Mouse (Mus musculus) kidney, postnatal 0 days (tissue): Measurements from ENCODE around the gene Gm20431. TPM values are rescaled to one million over a fixed set of nuclear protein-coding genes. Genes with fewer than 3 reads are reported as not detected.

Experiments
- ATAC-seq: fragments of 200-750 bp; cut with Nextera tagmentation; replicated peaks from 2 replicates; pipeline ENCODE4 v1.8.0; 2017; ENCODE audit warnings: low read depth, moderate number of reproducible peaks, moderate TSS enrichment, moderate library complexity; ENCODE audit not compliant: low FRiP score
- DNase-seq: peaks from one replicate; pipeline ENCODE4 v3.0.0-alpha.2; 2016; ENCODE audit warnings: low spot score
- H3K27ac ChIP-seq: fragments of 300-500 bp; sonication (generic); 2 replicates; pipeline ENCODE4 v1.5.1; 2014; ENCODE audit warnings: mild to moderate bottlenecking
- H3K27me3 ChIP-seq: fragments of 300-500 bp; sonication (generic); 2 replicates; pipeline ENCODE4 v1.6.1; 2014; ENCODE audit warnings: low read length, mixed read lengths; ENCODE audit not compliant: insufficient read depth
- H3K36me3 ChIP-seq: fragments of 300-500 bp; sonication (generic); 2 replicates; pipeline ENCODE4 v1.6.1; 2014; ENCODE audit warnings: low read length, mixed read lengths; ENCODE audit not compliant: insufficient read depth
- H3K4me1 ChIP-seq: fragments of 300-500 bp; sonication (generic); replicated peaks from 2 replicates; pipeline ENCODE4 v1.6.1; 2014; ENCODE audit warnings: antibody characterized with exemption, low read length, mixed read lengths; ENCODE audit not compliant: insufficient read depth
- H3K4me2 ChIP-seq: fragments of 300-500 bp; sonication (generic); 2 replicates; pipeline ENCODE4 v1.6.1; 2014; ENCODE audit warnings: mild to moderate bottlenecking, low read length, moderate library complexity, mixed read lengths
- H3K4me3 ChIP-seq: fragments of 300-500 bp; sonication (generic); replicated peaks from 2 replicates; pipeline ENCODE4 v1.5.1; 2014; ENCODE audit warnings: low read depth, low read length
- H3K9ac ChIP-seq: fragments of 300-500 bp; sonication (generic); 2 replicates; pipeline ENCODE4 v1.6.1; 2014; ENCODE audit warnings: low read depth, low read length
- H3K9me3 ChIP-seq: fragments of 300-500 bp; sonication (generic); replicated peaks from 2 replicates; pipeline ENCODE4 v1.6.1; 2016; ENCODE audit warnings: low read length, inconsistent platforms, mixed read lengths
- CTCF ChIP-seq: IDR thresholded peaks from 2 replicates; pipeline ENCODE4 v1.5.1; 2016; ENCODE audit warnings: antibody characterized with exemption, low read depth, mild to moderate bottlenecking, moderate library complexity
- WGBS: fragments of 180-500 bp; shearing (Covaris S2); extraction: QIAGEN DNeasy Blood & Tissue Kit; methylation state at CpG from one replicate; pipeline ENCODE4 v1.1.7; 2014; 5-methylcytosine and 5-hydroxymethylcytosine counted together
- polyA plus RNA-seq: library from polyadenylated mRNA; unstranded; fragments of >200 nt; fragmentation: Nextera tagmentation; extraction: Ambion mirVana; gene quantifications from 2 replicates; pipeline ENCODE4 v1.2.1, GENCODE M21; 2015

The Gm20431 gene
- polyA plus RNA-seq, 1 experiment from 2014 or later = 11.2 TPM

GRCm38 (mm10) chr2:167690219-167690961 is 29.1 kb upstream of the Gm20431 start:
- DNase-seq = no peak

GRCm38 (mm10) chr2:167689501-167690218 is 28.4 kb upstream of the Gm20431 start, which contains the start of gene Tmem189:
Gene Tmem189 (minus strand): TSS chr2:167689822.
- no peaks in the 10 kb centered on the region for H3K36me3 ChIP-seq
- H3K27ac ChIP-seq = peak within 1 kb of the TSS; percentile 85
- H3K4me3 ChIP-seq = peak within 1 kb of the TSS; percentile 74
- 0 out of 2 replicates have a peak, but pooled peaks cover 3% of the 10 kb centered on the region for H3K4me1 ChIP-seq
- no peaks in the 10 kb centered on the region for H3K27me3 ChIP-seq
- under 1% methylated on average over 86 of the region's 99 CpGs for WGBS
- DNase-seq (peak; percentile 74), ATAC-seq (peak; percentile 22)
- no peaks in the 10 kb centered on the region for H3K9me3 ChIP-seq
- TF ChIP-seq CTCF = no peak
- H3K4me2 ChIP-seq = peak within 1 kb of the TSS; percentile 88
- peak within 1 kb of the TSS; percentile 86 for H3K9ac ChIP-seq

More at GRCm38 (mm10) chr2:167690219-167690961, 29.1 kb upstream of the Gm20431 start:
- Histone ChIP-seq H3K36me3 (no peaks in the 10 kb centered on the region), H3K9ac (peak overlapping the region; percentile 86; the same call in 1 of the 2 replicates), H3K27me3 (no peaks in the 10 kb centered on the region), H3K4me1 (0 out of 2 replicates have a peak, but pooled peaks cover 3% of the 10 kb centered on the region), H3K4me2 (peak overlapping the region; percentile 88), H3K4me3 (peak overlapping the region; percentile 74), H3K9me3 (no peaks in the 10 kb centered on the region), H3K27ac (no peak overlapping the region)
- no peak for TF ChIP-seq CTCF
- WGBS = 44% methylated on average over 15 of the region's 15 CpGs
- ATAC-seq = no peak

GRCm38 (mm10) chr2:167688498-167689451 is 27.5 kb upstream of the Gm20431 start, which contains the start of gene Cebpb:
Gene Cebpb (plus strand): TSS chr2:167688915.
- peak; percentile 62 for ATAC-seq
- peak within 1 kb of the TSS; percentile 86 for H3K9ac ChIP-seq
- under 1% methylated on average over 114 of the region's 147 CpGs for WGBS

GRCm38 (mm10) chr2:167688126-167688497 is 26.8 kb upstream of the Gm20431 start:
- Histone ChIP-seq H3K4me1 (0 out of 2 replicates have a peak, but pooled peaks cover 3% of the 10 kb centered on the region), H3K4me2 (peak overlapping the region; percentile 88), H3K9ac (peak overlapping the region; percentile 86), H3K9me3 (no peaks in the 10 kb centered on the region), H3K4me3 (peak overlapping the region; percentile 74), H3K36me3 (no peaks in the 10 kb centered on the region), H3K27ac (no peak overlapping the region), H3K27me3 (no peaks in the 10 kb centered on the region)
- WGBS = 28% methylated on average over 12 of the region's 12 CpGs
- no peak for TF ChIP-seq CTCF
- ATAC-seq (peak; percentile 17; the same call in 1 of the 2 replicates), DNase-seq (no peak)

More at GRCm38 (mm10) chr2:167688498-167689451, 27.5 kb upstream of the Gm20431 start, which contains the start of gene Cebpb:
- Histone ChIP-seq H3K27ac (peak within 1 kb of the TSS; percentile 85), H3K4me1 (0 out of 2 replicates have a peak, but pooled peaks cover 3% of the 10 kb centered on the region), H3K4me2 (peak within 1 kb of the TSS; percentile 88), H3K4me3 (peak within 1 kb of the TSS; percentile 74), H3K9me3 (no peaks in the 10 kb centered on the region), H3K36me3 (no peaks in the 10 kb centered on the region), H3K27me3 (no peaks in the 10 kb centered on the region)
- DNase-seq = peak; percentile 78
- peak; percentile 67 for TF ChIP-seq CTCF

- H3K9me3 ChIP-seq = no peaks in the 10 kb centered on the region
- H3K27me3 ChIP-seq = no peaks in the 10 kb centered on the region
- ATAC-seq (no peak), DNase-seq (no peak)
- H3K27ac ChIP-seq = no peak overlapping the region
- no peak overlapping the region for H3K9ac ChIP-seq
- WGBS = 66% methylated on average over 11 of the region's 11 CpGs
- H3K36me3 ChIP-seq = no peaks in the 10 kb centered on the region
- no peak overlapping the region for H3K4me3 ChIP-seq
- H3K4me1 ChIP-seq = 0 out of 2 replicates have a peak, but pooled peaks cover 3% of the 10 kb centered on the region
- TF ChIP-seq CTCF = no peak
- no peak overlapping the region for H3K4me2 ChIP-seq
These were observed 26.4 kb upstream of the Gm20431 start for GRCm38 (mm10) chr2:167687651-167688101.
